Mouse (Mus musculus): ENCODE data around the gene Mapk1ip1l. TPM values are rescaled to one million over a fixed set of nuclear protein-coding genes. Genes with fewer than 3 reads are reported as not detected.
"Not testable (repeated sequence)": the region's sequence is repeated elsewhere in the genome, so short reads cannot be mapped to it uniquely, and the experiment has no call there.

The Mapk1ip1l gene
- polyA plus RNA-seq, 1 experiment from 2014 or later: 38.8 TPM

DNA sequence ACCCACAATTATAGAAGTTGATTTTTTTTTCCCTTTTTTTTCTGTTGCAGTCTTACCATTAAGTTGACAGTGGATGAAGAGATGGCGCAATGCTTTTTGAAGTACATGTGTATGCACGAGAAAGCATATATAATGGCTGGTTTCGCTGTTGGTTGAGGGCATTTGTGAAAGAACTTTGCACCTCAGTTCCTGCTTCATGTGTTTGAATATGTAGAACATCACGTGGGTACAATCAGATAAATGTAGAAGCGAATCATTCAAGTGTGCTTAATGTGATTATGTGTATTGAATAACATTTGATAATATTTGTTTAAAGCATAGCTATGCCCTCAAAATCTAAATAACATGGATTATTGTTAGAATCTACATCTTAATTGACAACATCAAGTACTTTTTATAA is 21.3 kb downstream of the Mapk1ip1l start:
- Histone ChIP-seq H3K4me1 (ENCODE audit: control insufficient read depth, insufficient read depth, low read depth, low read length) (no peaks in the 10 kb centered on the region), H3K27me3 (replicated peaks; ENCODE audit: control insufficient read depth, insufficient read depth, low read length) (no peaks in the 10 kb centered on the region), H3K36me3 (ENCODE audit: control insufficient read depth, insufficient read depth, low read length) (peaks cover 6% of the 10 kb centered on the region; the same call in 1 of the 2 replicates), H3K4me3 (ENCODE audit: low read length) (no peak overlapping the region), H3K4me2 (ENCODE audit: low read length) (no peak overlapping the region), H3K27ac (ENCODE audit: low read depth, low read length) (no peak overlapping the region), H3K9me3 (ENCODE audit: control insufficient read depth, low read length) (no peaks in the 10 kb centered on the region), H3K9ac (ENCODE audit: low read depth, low read length) (no peak overlapping the region)
- ATAC-seq: no peak
- 96% methylated on average over 5 of the region's 5 CpGs for WGBS

DNA sequence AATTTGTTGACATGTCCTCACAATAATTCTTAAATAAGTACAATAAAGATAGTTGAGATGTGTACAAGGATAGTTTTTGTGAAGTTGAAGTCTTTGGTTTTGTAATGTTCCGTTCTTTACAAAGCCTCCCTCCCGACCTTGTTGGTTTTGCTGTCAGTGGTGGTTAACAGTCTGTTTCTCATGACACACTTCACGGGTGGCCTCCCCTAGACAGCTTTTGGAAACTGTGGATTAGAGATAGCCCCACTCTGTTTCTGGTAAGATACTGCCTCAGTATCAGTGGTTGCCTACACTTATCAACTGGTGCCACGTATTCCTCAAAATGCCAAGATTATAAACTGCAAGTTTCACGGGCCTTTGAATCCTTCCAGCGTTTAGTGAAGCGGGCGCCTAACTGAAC is 23.5 kb downstream of the Mapk1ip1l start:
- not testable (repeated sequence) for ATAC-seq; H3K27ac ChIP-seq (ENCODE audit: low read depth, low read length); H3K36me3 ChIP-seq (ENCODE audit: control insufficient read depth, insufficient read depth, low read length); H3K4me2 ChIP-seq (ENCODE audit: low read length); H3K4me3 ChIP-seq (ENCODE audit: low read length); H3K27me3 ChIP-seq (replicated peaks; ENCODE audit: control insufficient read depth, insufficient read depth, low read length); H3K4me1 ChIP-seq (ENCODE audit: control insufficient read depth, insufficient read depth, low read depth, low read length); H3K9ac ChIP-seq (ENCODE audit: low read depth, low read length); H3K9me3 ChIP-seq (ENCODE audit: control insufficient read depth, low read length)
- 92% methylated on average over 6 of the region's 8 CpGs for WGBS

DNA sequence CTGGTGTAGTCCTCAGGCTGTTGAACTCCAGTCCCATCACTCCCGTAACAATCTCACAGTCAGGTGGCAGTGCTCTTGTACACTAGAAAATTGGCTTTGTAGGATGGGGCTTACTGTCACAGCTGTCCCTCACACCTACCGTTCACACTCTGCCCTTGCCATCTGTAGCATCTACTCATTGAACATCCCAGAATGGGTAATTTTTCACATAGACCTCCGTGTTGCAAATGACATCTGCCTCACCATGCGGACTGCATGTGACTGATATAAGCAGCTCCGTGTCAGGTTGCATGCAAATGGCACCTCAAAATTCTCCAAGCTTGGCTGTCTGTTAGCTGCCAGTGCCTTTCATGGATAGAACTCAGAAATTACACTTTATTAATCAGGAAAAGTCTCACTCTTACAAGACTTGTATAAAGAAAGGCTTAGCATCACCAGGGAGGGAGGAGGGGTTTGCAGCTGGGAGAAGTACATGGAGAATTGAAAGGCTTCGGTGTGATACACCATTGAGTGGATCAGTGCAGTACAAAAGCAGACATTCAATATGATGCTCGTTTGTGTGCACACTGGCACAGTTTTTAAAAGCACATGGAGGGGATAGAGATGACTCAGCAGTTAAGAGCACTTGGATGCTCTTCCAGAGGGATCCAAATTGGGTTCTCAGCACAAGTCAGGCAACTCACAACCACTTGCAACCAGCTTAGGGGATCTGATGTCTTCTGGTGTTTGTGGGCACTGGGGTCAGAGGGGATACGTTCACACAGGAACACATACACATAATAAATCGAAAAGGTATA is 28.1 kb downstream of the Mapk1ip1l start:
- no peak overlapping the region for H3K27ac ChIP-seq (ENCODE audit: low read depth, low read length)
- H3K9ac ChIP-seq (ENCODE audit: low read depth, low read length): no peak overlapping the region
- no peaks in the 10 kb centered on the region for H3K9me3 ChIP-seq (ENCODE audit: control insufficient read depth, low read length)
- H3K4me1 ChIP-seq (ENCODE audit: control insufficient read depth, insufficient read depth, low read depth, low read length): no peaks in the 10 kb centered on the region
- no peak overlapping the region for H3K4me2 ChIP-seq (ENCODE audit: low read length)
- no peaks in the 10 kb centered on the region for H3K36me3 ChIP-seq (ENCODE audit: control insufficient read depth, insufficient read depth, low read length)
- WGBS: 88% methylated on average over 9 of the region's 9 CpGs
- ATAC-seq: no peak
- no peak overlapping the region for H3K4me3 ChIP-seq (ENCODE audit: low read length)
- no peaks in the 10 kb centered on the region for H3K27me3 ChIP-seq (replicated peaks; ENCODE audit: control insufficient read depth, insufficient read depth, low read length)

DNA sequence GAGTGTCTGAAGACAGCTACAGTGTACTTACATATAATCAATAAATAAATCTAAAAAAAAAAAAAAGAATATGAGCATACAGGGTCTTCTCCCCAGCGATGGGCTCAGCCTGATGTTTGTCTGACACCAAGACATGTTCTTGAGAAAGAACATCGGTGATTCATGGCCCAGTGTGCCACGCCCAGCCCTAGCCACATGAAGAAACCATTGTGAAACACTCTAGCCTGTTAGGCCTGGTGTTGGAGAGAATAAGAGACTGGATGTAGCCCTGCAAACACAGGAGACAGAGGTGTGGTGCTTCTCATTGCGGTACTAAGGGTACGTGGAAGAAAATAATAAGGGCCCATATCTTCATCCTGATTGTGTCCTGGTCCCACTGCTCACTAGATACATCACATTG is 29.3 kb downstream of the Mapk1ip1l start:
- Histone ChIP-seq H3K27me3 (replicated peaks; ENCODE audit: control insufficient read depth, insufficient read depth, low read length) (no peaks in the 10 kb centered on the region), H3K4me1 (ENCODE audit: control insufficient read depth, insufficient read depth, low read depth, low read length) (no peaks in the 10 kb centered on the region), H3K27ac (ENCODE audit: low read depth, low read length) (no peak overlapping the region), H3K4me2 (ENCODE audit: low read length) (no peak overlapping the region), H3K36me3 (ENCODE audit: control insufficient read depth, insufficient read depth, low read length) (no peaks in the 10 kb centered on the region), H3K4me3 (ENCODE audit: low read length) (no peak overlapping the region), H3K9ac (ENCODE audit: low read depth, low read length) (no peak overlapping the region), H3K9me3 (ENCODE audit: control insufficient read depth, low read length) (no peaks in the 10 kb centered on the region)
- no peak for ATAC-seq
- WGBS: 95% methylated on average over 5 of the region's 5 CpGs

DNA sequence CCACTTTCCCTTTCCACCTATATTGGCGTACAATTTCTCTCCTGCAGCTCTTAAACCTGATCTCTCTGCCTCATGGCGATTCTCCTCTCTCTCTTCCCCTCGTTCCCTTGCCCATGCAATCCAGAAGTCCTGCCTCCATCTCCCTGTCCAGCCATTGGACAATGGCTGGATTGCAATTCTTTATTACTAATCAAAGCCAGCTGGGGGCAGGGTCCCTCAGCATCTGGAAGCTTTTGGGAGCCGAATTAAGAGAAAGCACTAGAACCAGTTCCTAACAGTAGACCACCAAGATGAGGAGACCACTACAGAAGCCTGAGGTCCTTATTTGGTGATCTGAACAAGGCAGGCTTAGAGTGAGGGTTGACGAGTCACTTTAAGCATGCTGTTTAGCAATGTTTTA is 33.9 kb downstream of the Mapk1ip1l start:
- WGBS: 70% methylated on average over 5 of the region's 5 CpGs
- no peak overlapping the region for H3K9ac ChIP-seq (ENCODE audit: low read depth, low read length)
- no peak for ATAC-seq
- H3K27me3 ChIP-seq (replicated peaks; ENCODE audit: control insufficient read depth, insufficient read depth, low read length): no peaks in the 10 kb centered on the region
- H3K36me3 ChIP-seq (ENCODE audit: control insufficient read depth, insufficient read depth, low read length): no peaks in the 10 kb centered on the region
- no peaks in the 10 kb centered on the region for H3K4me1 ChIP-seq (ENCODE audit: control insufficient read depth, insufficient read depth, low read depth, low read length)
- H3K4me3 ChIP-seq (ENCODE audit: low read length): no peak overlapping the region
- no peak overlapping the region for H3K4me2 ChIP-seq (ENCODE audit: low read length)
- no peaks in the 10 kb centered on the region for H3K9me3 ChIP-seq (ENCODE audit: control insufficient read depth, low read length)
- H3K27ac ChIP-seq (ENCODE audit: low read depth, low read length): no peak overlapping the region

DNA sequence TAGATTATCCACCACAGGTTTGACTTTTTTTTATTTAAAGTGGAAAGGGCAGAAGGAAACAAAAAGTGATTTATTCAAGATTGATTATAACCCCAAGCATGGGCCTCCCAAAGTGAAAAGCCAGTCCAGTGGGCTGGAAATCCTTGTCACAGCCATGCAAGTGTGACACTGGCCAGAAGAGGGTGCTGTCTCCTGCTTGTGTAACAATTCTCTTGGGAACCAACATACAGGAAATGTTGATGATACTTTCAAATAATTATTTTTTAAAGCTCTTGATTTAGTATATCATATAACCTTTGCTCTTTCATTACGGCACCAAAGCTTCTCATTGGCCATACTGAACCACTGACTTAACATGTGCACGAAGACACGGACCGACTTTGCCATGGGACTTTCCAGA is 36.8 kb downstream of the Mapk1ip1l start:
- Histone ChIP-seq H3K9ac (ENCODE audit: low read depth, low read length) (no peak overlapping the region), H3K27ac (ENCODE audit: low read depth, low read length) (no peak overlapping the region), H3K4me2 (ENCODE audit: low read length) (no peak overlapping the region), H3K4me1 (ENCODE audit: control insufficient read depth, insufficient read depth, low read depth, low read length) (no peaks in the 10 kb centered on the region), H3K4me3 (ENCODE audit: low read length) (no peak overlapping the region), H3K36me3 (ENCODE audit: control insufficient read depth, insufficient read depth, low read length) (no peaks in the 10 kb centered on the region), H3K9me3 (ENCODE audit: control insufficient read depth, low read length) (no peaks in the 10 kb centered on the region), H3K27me3 (replicated peaks; ENCODE audit: control insufficient read depth, insufficient read depth, low read length) (no peaks in the 10 kb centered on the region)
- WGBS: 83% methylated on average over 4 of the region's 4 CpGs
- 0 out of 2 replicates have a peak, but pooled peaks have one; percentile 20 for ATAC-seq

DNA sequence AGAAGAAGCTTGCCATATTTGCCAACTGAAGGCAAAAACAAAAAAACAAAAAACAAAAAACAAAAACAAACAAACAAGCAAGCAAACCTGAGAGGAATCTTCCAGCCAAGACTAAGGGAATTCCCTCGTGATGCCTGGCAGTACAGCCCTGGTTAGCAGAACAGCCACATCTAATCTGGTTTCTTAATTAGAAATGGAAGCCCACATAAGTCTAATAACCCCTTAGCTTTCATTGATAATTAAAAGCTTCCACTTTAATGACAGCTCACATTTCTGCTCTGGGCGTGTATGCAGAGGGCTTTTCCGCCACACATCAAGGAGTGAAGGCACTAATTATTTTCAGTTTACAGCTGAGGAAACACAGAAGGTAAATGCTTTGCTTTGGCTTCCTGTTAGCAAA is 37.2 kb downstream of the Mapk1ip1l start:
- ATAC-seq: peak; percentile 67
- no peaks in the 10 kb centered on the region for H3K27me3 ChIP-seq (replicated peaks; ENCODE audit: control insufficient read depth, insufficient read depth, low read length)
- no peaks in the 10 kb centered on the region for H3K4me1 ChIP-seq (ENCODE audit: control insufficient read depth, insufficient read depth, low read depth, low read length)
- H3K9ac ChIP-seq (ENCODE audit: low read depth, low read length): no peak overlapping the region
- no peak overlapping the region for H3K27ac ChIP-seq (ENCODE audit: low read depth, low read length)
- no peak overlapping the region for H3K4me2 ChIP-seq (ENCODE audit: low read length)
- no peak overlapping the region for H3K4me3 ChIP-seq (ENCODE audit: low read length)
- no peaks in the 10 kb centered on the region for H3K9me3 ChIP-seq (ENCODE audit: control insufficient read depth, low read length)
- WGBS: 53% methylated on average over 3 of the region's 3 CpGs
- no peaks in the 10 kb centered on the region for H3K36me3 ChIP-seq (ENCODE audit: control insufficient read depth, insufficient read depth, low read length)

DNA sequence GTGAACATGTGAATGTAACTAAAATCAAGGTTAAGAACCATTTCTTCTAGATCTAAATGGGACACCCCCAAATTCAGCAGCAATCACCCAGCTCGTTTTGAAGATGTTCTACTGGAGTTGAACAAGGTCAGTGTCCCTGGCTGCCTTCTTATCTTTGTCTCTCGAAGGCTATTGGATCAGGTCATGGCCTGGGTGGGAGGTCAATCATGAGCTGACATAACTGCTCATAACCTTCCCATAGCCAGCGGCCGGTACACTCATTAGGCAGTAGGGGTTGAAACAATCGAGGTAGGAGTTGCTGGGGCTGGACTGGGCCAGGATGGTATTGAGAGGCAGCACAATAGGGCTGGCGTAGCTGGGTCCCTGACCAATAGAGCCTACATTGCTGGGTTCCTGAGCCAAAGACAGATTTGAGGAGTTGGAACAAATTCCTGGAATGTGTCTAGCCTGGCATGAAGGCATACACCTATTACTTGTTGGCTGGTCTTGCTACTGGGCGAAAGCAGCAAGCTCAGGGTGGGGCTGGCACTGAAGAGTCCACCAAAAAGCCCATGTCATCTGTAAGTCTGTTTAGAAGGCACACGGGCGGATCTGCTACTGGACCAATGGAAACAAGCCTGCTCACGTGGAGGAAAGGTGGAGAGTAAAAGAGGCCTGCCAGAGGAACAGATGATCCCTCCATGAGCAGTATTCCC is 42.3 kb downstream of the Mapk1ip1l start:
- Histone ChIP-seq H3K9me3 (ENCODE audit: control insufficient read depth, low read length) (no peaks in the 10 kb centered on the region), H3K27ac (ENCODE audit: low read depth, low read length) (no peak overlapping the region), H3K9ac (ENCODE audit: low read depth, low read length) (no peak overlapping the region), H3K4me3 (ENCODE audit: low read length) (no peak overlapping the region), H3K27me3 (replicated peaks; ENCODE audit: control insufficient read depth, insufficient read depth, low read length) (no peaks in the 10 kb centered on the region), H3K36me3 (ENCODE audit: control insufficient read depth, insufficient read depth, low read length) (no peaks in the 10 kb centered on the region), H3K4me2 (ENCODE audit: low read length) (no peak overlapping the region), H3K4me1 (ENCODE audit: control insufficient read depth, insufficient read depth, low read depth, low read length) (no peaks in the 10 kb centered on the region)
- ATAC-seq: no peak
- WGBS: 84% methylated on average over 10 of the region's 10 CpGs

DNA sequence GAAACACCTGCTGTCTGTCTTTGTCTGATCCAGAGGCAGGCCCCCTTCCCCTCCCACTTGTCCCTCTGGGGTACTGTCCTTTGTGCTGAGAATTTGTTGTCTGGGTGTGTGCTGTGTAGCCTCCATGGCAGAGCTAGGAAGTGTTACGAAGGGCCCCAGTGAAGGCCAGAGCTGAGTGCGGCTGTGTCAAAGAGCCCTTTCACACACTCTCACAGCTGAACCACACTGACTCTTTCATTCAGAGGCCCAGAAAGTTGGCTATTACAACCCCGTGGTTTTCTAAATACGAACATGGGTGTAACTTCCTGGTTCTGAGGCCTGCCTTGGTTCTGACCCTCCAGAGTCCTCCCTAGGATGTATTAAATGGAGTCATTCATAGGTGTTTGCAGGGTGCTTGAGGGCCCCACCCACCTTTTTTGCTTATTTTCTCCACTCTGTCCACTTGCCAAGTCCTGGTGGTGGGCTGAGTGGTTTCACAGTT is 43.8 kb downstream of the Mapk1ip1l start:
- H3K27me3 ChIP-seq (replicated peaks; ENCODE audit: control insufficient read depth, insufficient read depth, low read length): no peaks in the 10 kb centered on the region
- no peaks in the 10 kb centered on the region for H3K9me3 ChIP-seq (ENCODE audit: control insufficient read depth, low read length)
- no peak overlapping the region for H3K27ac ChIP-seq (ENCODE audit: low read depth, low read length)
- ATAC-seq: peak; percentile 74; the same call in 1 of the 2 replicates
- no peak overlapping the region for H3K9ac ChIP-seq (ENCODE audit: low read depth, low read length)
- H3K4me2 ChIP-seq (ENCODE audit: low read length): no peak overlapping the region
- no peaks in the 10 kb centered on the region for H3K36me3 ChIP-seq (ENCODE audit: control insufficient read depth, insufficient read depth, low read length)
- no peaks in the 10 kb centered on the region for H3K4me1 ChIP-seq (ENCODE audit: control insufficient read depth, insufficient read depth, low read depth, low read length)
- H3K4me3 ChIP-seq (ENCODE audit: low read length): no peak overlapping the region
- WGBS: 64% methylated on average over 4 of the region's 4 CpGs
